Mouse (Mus musculus) embryonic facial prominence, embryonic 11.5 days (tissue): Measurements from ENCODE around the gene Gm36028. TPM values are rescaled to one million over a fixed set of nuclear protein-coding genes. Genes with fewer than 3 reads are reported as not detected.

ENCODE experiments used
- ATAC-seq: fragments of 200-750 bp; cut with Nextera tagmentation; replicated peaks from 2 replicates; pipeline ENCODE4 v1.8.0; 2017; ENCODE audit warnings: low read depth; ENCODE audit not compliant: insufficient number of reproducible peaks, low FRiP score, low TSS enrichment
- DNase-seq: peaks from one replicate; pipeline ENCODE4 v3.0.0-alpha.2; 2015; ENCODE audit warnings: low spot score
- H3K27ac ChIP-seq: fragments of 300-500 bp; sonication (generic); replicated peaks from 2 replicates; pipeline ENCODE4 v1.5.1; 2014; ENCODE audit warnings: mild to moderate bottlenecking, low read depth, low read length, control low read depth
- H3K27me3 ChIP-seq: fragments of 300-500 bp; sonication (generic); 2 replicates; pipeline ENCODE4 v1.6.1; 2014; ENCODE audit warnings: mild to moderate bottlenecking, low read length, moderate library complexity, mixed read lengths; ENCODE audit not compliant: control insufficient read depth, insufficient read depth
- H3K36me3 ChIP-seq: fragments of 300-500 bp; sonication (generic); replicated peaks from 2 replicates; pipeline ENCODE4 v1.6.1; 2014; ENCODE audit warnings: low read depth, mild to moderate bottlenecking, low read length, moderate library complexity, mixed read lengths; ENCODE audit not compliant: control insufficient read depth, insufficient read depth
- H3K4me1 ChIP-seq: fragments of 300-500 bp; sonication (generic); 2 replicates; pipeline ENCODE4 v1.6.1; 2014; ENCODE audit warnings: low read length, mixed read lengths; ENCODE audit not compliant: control insufficient read depth, insufficient read depth
- H3K4me2 ChIP-seq: fragments of 300-500 bp; sonication (generic); 2 replicates; pipeline ENCODE4 v1.6.1; 2014; ENCODE audit warnings: low read depth, mild to moderate bottlenecking, control low read depth, low read length, moderate library complexity
- H3K4me3 ChIP-seq: fragments of 300-500 bp; sonication (generic); 2 replicates; pipeline ENCODE4 v1.5.1; 2014; ENCODE audit warnings: low read depth, low read length, control low read depth
- H3K9ac ChIP-seq: fragments of 300-500 bp; sonication (generic); replicated peaks from 2 replicates; pipeline ENCODE4 v1.6.1; 2014; ENCODE audit warnings: mild to moderate bottlenecking, control low read depth, low read length
- H3K9me3 ChIP-seq: fragments of 300-500 bp; sonication (generic); replicated peaks from 2 replicates; pipeline ENCODE4 v1.6.1; 2016; ENCODE audit warnings: mild to moderate bottlenecking, low read length, inconsistent platforms, mixed read lengths; ENCODE audit not compliant: control insufficient read depth
- WGBS: fragments of 180-500 bp; shearing (Covaris S2); extraction: QIAGEN DNeasy Blood & Tissue Kit; methylation state at CpG from one replicate; pipeline ENCODE4 v1.1.7; 2014; 5-methylcytosine and 5-hydroxymethylcytosine counted together
- polyA plus RNA-seq: library from polyadenylated mRNA; unstranded; fragments of >200 nt; fragmentation: Nextera tagmentation; extraction: Ambion mirVana; gene quantifications from 2 replicates; pipeline ENCODE4 v1.2.1, GENCODE M21; 2014

The Gm36028 gene
- polyA plus RNA-seq, 1 experiment from 2014 or later, result 0.32 TPM

- Histone ChIP-seq H3K36me3 (peaks cover 9% of the 10 kb centered on the region), H3K4me1 (no peaks in the 10 kb centered on the region; the same call in 1 of the 2 replicates), H3K4me3 (no peak overlapping the region), H3K9me3 (no peaks in the 10 kb centered on the region), H3K4me2 (no peak overlapping the region), H3K27ac (peak overlapping the region; percentile 68; the same call in 1 of the 2 replicates), H3K27me3 (no peaks in the 10 kb centered on the region), H3K9ac (no peak overlapping the region)
- peak; percentile 83 for DNase-seq
- ATAC-seq, result peak; percentile 95
- 19% methylated on average over 6 of the region's 7 CpGs for WGBS
These were observed 46.5 kb downstream of the Gm36028 start for GRCm38 (mm10) chr16:37814383-37814971.

- ATAC-seq (no peak), DNase-seq (no peak)
- Histone ChIP-seq H3K36me3 (peaks cover 9% of the 10 kb centered on the region), H3K9ac (peak overlapping the region; percentile 19; the same call in 1 of the 2 replicates), H3K4me3 (no peak overlapping the region), H3K9me3 (no peaks in the 10 kb centered on the region), H3K4me1 (no peaks in the 10 kb centered on the region; the same call in 1 of the 2 replicates), H3K27me3 (no peaks in the 10 kb centered on the region), H3K27ac (peak overlapping the region; percentile 56; the same call in 1 of the 2 replicates), H3K4me2 (no peak overlapping the region)
- 35% methylated on average over 5 of the region's 5 CpGs for WGBS
These were observed 47.1 kb downstream of the Gm36028 start for GRCm38 (mm10) chr16:37813691-37814382.

DNA sequence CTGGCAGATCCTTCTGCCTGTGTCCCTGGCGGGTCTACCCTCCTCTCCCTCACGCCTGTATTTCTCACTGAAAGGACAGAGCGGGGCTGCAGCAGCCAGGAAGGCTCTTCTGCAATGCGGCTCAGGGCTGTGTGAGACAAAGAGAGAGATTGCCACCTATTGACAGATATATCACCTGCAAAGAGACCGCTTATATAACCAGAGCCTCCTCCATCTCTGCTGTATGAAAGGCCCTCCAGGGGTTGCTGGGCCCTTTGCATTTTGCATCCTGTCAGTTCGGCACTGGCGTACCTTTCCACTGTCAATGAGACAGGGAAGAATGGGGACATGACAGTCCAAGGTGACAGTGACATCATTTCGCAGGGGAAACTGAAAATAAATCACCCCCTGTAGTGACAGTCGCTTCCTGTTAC is 48.5 kb downstream of the Gm36028 start:
- Histone ChIP-seq H3K27me3 (no peaks in the 10 kb centered on the region), H3K9me3 (no peaks in the 10 kb centered on the region), H3K27ac (no peak overlapping the region), H3K36me3 (peaks cover 4% of the 10 kb centered on the region), H3K4me3 (no peak overlapping the region), H3K9ac (no peak overlapping the region), H3K4me1 (no peaks in the 10 kb centered on the region; the same call in 1 of the 2 replicates), H3K4me2 (no peak overlapping the region)
- ATAC-seq (no peak), DNase-seq (no peak)
- WGBS, result 65% methylated on average over 9 of the region's 9 CpGs

DNA sequence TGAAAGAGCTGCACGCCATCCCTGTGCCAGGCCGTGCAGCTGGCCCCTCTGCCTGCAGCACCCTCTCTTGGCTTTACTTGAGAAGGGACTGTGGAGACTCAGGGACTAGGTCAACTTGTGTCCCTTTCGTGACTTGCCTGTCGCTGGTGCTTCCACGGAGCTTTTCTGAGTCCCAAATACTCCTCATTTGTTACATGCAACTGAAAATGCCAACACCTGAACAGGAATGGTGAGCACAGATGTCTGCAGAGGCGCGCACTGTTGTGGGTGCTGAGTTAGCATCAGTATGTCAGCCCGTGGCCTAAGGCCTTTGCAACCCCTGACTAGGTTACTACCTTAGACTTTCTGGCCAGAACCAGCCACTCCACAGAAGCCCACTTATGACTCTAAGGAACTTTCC is 49.1 kb downstream of the Gm36028 start:
- no peaks in the 10 kb centered on the region for H3K9me3 ChIP-seq
- ATAC-seq, result no peak
- 88% methylated on average over 8 of the region's 8 CpGs for WGBS
- H3K27me3 ChIP-seq, result no peaks in the 10 kb centered on the region
- H3K9ac ChIP-seq, result no peak overlapping the region
- H3K4me2 ChIP-seq, result no peak overlapping the region
- H3K27ac ChIP-seq, result no peak overlapping the region
- no peak for DNase-seq
- no peak overlapping the region for H3K4me3 ChIP-seq
- H3K36me3 ChIP-seq, result peaks cover 4% of the 10 kb centered on the region
- H3K4me1 ChIP-seq, result no peaks in the 10 kb centered on the region; the same call in 1 of the 2 replicates

DNA sequence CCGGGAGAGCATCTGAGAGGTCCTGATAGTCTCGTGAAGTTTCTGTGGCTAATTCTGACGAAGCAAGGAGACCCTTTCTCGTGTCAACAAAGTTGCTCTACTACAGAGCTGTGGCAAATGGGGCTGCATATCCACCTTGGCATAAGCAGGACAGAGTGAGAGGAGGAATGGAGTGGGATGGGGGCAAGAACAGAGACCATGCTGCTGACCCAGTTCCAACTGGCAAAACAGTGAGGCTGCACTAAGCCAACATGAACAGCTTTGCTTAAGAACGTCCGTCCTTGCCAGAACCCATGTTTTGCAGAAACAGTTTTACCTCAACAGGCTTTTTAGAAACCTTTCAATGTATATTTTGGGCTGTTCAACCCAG is 51.3 kb downstream of the Gm36028 start:
- Histone ChIP-seq H3K36me3 (no peaks in the 10 kb centered on the region; the same call in 1 of the 2 replicates), H3K4me3 (no peak overlapping the region), H3K9ac (no peak overlapping the region), H3K27ac (no peak overlapping the region), H3K4me2 (no peak overlapping the region), H3K9me3 (peaks cover 4% of the 10 kb centered on the region; the same call in 1 of the 2 replicates), H3K4me1 (no peaks in the 10 kb centered on the region; the same call in 1 of the 2 replicates), H3K27me3 (no peaks in the 10 kb centered on the region)
- DNase-seq, result no peak
- WGBS, result 81% methylated on average over 6 of the region's 6 CpGs
- no peak for ATAC-seq

DNA sequence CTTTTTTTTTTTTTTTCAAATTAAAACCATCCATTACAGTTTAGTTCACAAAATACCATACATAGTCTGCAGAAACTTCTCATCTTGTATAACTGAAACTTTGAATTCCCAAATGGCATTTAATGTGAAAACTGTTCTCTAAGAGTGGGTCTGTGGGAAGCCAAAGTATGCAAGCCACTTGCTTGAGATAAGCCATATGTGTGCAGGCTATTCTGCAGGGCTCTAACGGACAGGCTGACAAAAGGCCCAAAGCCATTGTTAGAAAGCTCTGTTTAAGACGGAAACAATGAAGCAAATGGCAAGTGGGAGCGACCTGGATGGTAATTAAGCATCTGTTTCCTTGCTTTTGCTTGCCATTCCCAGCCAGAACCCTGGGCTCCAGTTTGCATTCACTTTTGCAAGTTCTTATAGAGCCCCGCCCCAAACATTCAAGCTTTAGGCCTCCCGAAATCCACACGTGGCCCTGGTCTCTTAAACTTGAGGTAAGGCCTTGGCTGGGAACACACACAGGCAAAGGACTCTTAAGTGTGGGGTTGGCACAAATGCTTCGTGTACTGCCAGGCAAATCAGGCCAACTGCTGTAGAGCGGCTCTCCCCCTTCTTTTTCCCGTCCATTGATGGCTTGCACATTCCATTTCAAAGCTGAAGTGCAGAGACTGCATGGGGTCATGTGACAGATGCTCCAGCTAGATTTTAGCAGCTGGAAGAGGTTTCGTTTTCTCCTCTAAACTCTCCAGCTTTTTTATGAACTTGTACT is 51.9 kb downstream of the Gm36028 start:
- 48% methylated on average over 10 of the region's 10 CpGs for WGBS
- Histone ChIP-seq H3K27ac (no peak overlapping the region), H3K4me3 (no peak overlapping the region), H3K36me3 (no peaks in the 10 kb centered on the region; the same call in 1 of the 2 replicates), H3K9ac (no peak overlapping the region), H3K9me3 (peaks cover 4% of the 10 kb centered on the region; the same call in 1 of the 2 replicates), H3K4me1 (no peaks in the 10 kb centered on the region; the same call in 1 of the 2 replicates), H3K27me3 (no peaks in the 10 kb centered on the region), H3K4me2 (no peak overlapping the region)
- DNase-seq (peak; percentile 36), ATAC-seq (no peak)

- Histone ChIP-seq H3K4me2 (no peak overlapping the region), H3K4me3 (no peak overlapping the region), H3K27ac (no peak overlapping the region), H3K4me1 (no peaks in the 10 kb centered on the region), H3K9me3 (peaks cover 4% of the 10 kb centered on the region; the same call in 1 of the 2 replicates), H3K9ac (no peak overlapping the region), H3K36me3 (no peaks in the 10 kb centered on the region; the same call in 1 of the 2 replicates), H3K27me3 (no peaks in the 10 kb centered on the region)
- 60% methylated on average over 8 of the region's 8 CpGs for WGBS
- ATAC-seq, result no peak
- DNase-seq, result peak; percentile 38
These were observed 53.7 kb downstream of the Gm36028 start for GRCm38 (mm10) chr16:37807269-37807668.
